Mouse (Mus musculus) layer of hippocampus, adult 11-12 months (tissue): Measurements from ENCODE around the gene Tnf.

ENCODE experiments used
- DNase-seq: peaks from one replicate; pipeline ENCODE4 v3.0.0; 2022; ENCODE audit warnings: low spot score

Tnf gene

GRCm38 (mm10) chr17:35201787-35202186 is at the start of gene Tnf:
Tnf (minus strand) TSS chr17:35202007.
- DNase-seq: peak; percentile 35

- DNase-seq: no peak
Measured at GRCm38 (mm10) chr17:35251162-35251719, 49.4 kb upstream of the Tnf start.

GRCm38 (mm10) chr17:35250348-35251120 is 48.7 kb upstream of the Tnf start:
- no peak for DNase-seq

- DNase-seq: no peak
Measured at GRCm38 (mm10) chr17:35249451-35250197, 47.8 kb upstream of the Tnf start.

GRCm38 (mm10) chr17:35248986-35249385 is 47.2 kb upstream of the Tnf start:
- no peak for DNase-seq

- no peak for DNase-seq
Measured at GRCm38 (mm10) chr17:35247144-35247543, 45.3 kb upstream of the Tnf start.

- peak; percentile 25 for DNase-seq
Measured at GRCm38 (mm10) chr17:35245731-35246623, 44.2 kb upstream of the Tnf start.

- no peak for DNase-seq
Measured at GRCm38 (mm10) chr17:35244999-35245398, 43.2 kb upstream of the Tnf start.

- no peak for DNase-seq
Measured at GRCm38 (mm10) chr17:35243086-35243485, 41.3 kb upstream of the Tnf start.

- peak; percentile 59 for DNase-seq
Measured at GRCm38 (mm10) chr17:35242015-35242941, 40.5 kb upstream of the Tnf start.

- DNase-seq: peak; percentile 96
Measured at GRCm38 (mm10) chr17:35241305-35242014, 39.7 kb upstream of the Tnf start, which contains the start of gene Ddx39b. Ddx39b (plus strand) TSS chr17:35241746.

GRCm38 (mm10) chr17:35240384-35241304 is 38.8 kb upstream of the Tnf start:
- peak; percentile 55 for DNase-seq

- DNase-seq: no peak
Measured at GRCm38 (mm10) chr17:35239700-35240099, 37.9 kb upstream of the Tnf start.

- no peak for DNase-seq
Measured at GRCm38 (mm10) chr17:35237504-35237903, 35.7 kb upstream of the Tnf start.

- peak; percentile 39 for DNase-seq
Measured at GRCm38 (mm10) chr17:35236996-35237395, 35.2 kb upstream of the Tnf start.

GRCm38 (mm10) chr17:35236390-35236746 is 34.6 kb upstream of the Tnf start:
- peak; percentile 99 for DNase-seq

GRCm38 (mm10) chr17:35235614-35236389 is 34.0 kb upstream of the Tnf start, which contains the start of gene Nfkbil1:
Nfkbil1 (minus strand) TSS chr17:35235792.
- DNase-seq: peak; percentile 95

GRCm38 (mm10) chr17:35234903-35235302 is 33.1 kb upstream of the Tnf start:
- DNase-seq: peak; percentile 46
